Mouse (Mus musculus) liver, adult 2 months (tissue): ENCODE results near the gene Xlr5b.
"Not testable (repeated sequence)": the region's sequence is repeated elsewhere in the genome, so short reads cannot be mapped to it uniquely, and the experiment has no call there.

ENCODE experiments used
- CTCF ChIP-seq: fragments of 200-500 bp; IDR thresholded peaks from 2 replicates; pipeline ENCODE4 v1.5.1; 2011; ENCODE audit warnings: low read depth, low read length, control low read depth
- POLR2A ChIP-seq: fragments of 200-500 bp; IDR thresholded peaks from 2 replicates; pipeline ENCODE4 v1.6.1; 2011; ENCODE audit warnings: low read length, control low read depth; ENCODE audit not compliant: insufficient read depth; ENCODE audit errors: extremely low read depth

DNA sequence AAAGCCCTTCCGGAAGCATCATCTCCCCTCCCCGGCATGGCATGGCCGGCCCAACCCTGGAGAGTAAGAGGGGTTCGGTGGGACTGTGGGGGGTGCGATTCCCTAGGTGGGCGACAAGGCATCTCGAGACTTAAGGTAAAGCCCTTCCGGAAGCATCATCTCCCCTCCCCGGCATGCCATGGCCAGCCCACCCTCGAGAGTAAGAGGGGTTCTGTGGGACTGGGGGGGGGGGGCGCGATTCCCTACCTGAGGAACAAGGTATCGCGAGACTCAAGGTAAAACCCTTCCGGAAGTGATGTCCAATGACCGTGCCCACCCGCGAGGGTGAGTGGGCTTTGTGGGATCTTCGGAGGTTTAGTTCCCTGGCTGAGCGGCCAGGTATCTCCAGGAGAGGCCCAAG lies at the start of gene Xlr5b:
- not testable (repeated sequence) for TF ChIP-seq POLR2A, CTCF
